Mouse (Mus musculus) erythroblast, embryonic 14.5 days (primary cell): Measurements from ENCODE around the gene Fam129c. TPM values are rescaled to one million over a fixed set of nuclear protein-coding genes. Genes with fewer than 3 reads are reported as not detected.

Experiments
- H3K27me3 ChIP-seq: 2 replicates; pipeline ENCODE4 v1.6.1; 2012; ENCODE audit warnings: inconsistent platforms; ENCODE audit not compliant: control insufficient read depth
- H3K36me3 ChIP-seq: 2 replicates; pipeline ENCODE4 v1.6.1; 2012; ENCODE audit warnings: mild to moderate bottlenecking, inconsistent platforms; ENCODE audit not compliant: control insufficient read depth
- H3K4me1 ChIP-seq: 2 replicates; pipeline ENCODE4 v1.6.1; 2012; ENCODE audit warnings: inconsistent platforms; ENCODE audit not compliant: control insufficient read depth
- H3K4me3 ChIP-seq: replicated peaks from 2 replicates; pipeline ENCODE3; 2012; ENCODE audit warnings: moderate library complexity, mild to moderate bottlenecking, inconsistent platforms
- H3K9me3 ChIP-seq: 2 replicates; pipeline ENCODE4 v1.6.1; 2012; ENCODE audit warnings: low read length, inconsistent platforms, mixed read lengths; ENCODE audit not compliant: control insufficient read depth
- GATA1 ChIP-seq: IDR thresholded peaks from 2 replicates; pipeline ENCODE4 v1.6.1; 2012; ENCODE audit warnings: low read length, inconsistent platforms, mixed read lengths
- TAL1 ChIP-seq: IDR thresholded peaks from 3 replicates; pipeline ENCODE4 v1.6.1; 2012; ENCODE audit warnings: low read length, inconsistent platforms, mixed read lengths
- polyA plus RNA-seq: library from polyadenylated mRNA; stranded (reverse); fragments of >175 nt; gene quantifications from 2 replicates; pipeline ENCODE4 v1.2.3, GENCODE M21; 2012

Gene Fam129c
- polyA plus RNA-seq, 1 experiment, result 0.13 TPM

DNA sequence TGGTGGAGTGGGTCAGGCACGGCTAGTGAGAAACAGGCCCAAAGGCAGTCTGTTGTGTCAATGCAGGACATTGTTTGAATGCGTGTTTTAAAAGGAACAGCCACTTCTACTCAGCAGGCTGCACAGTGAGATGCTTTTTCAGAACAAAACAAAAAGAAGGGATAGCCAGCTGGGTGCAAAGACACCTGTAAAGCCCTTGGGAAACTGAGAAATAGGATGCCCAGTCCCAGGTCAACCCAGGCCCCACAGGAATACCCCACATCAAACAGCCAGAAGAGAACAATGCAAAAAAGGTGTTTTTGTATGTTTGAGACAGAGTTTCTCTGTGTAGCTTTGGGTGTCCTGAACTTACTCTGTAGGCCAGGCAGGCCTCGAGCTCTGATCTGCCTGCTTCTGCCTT is 8.7 kb upstream of the Fam129c start:
- H3K4me1 ChIP-seq, result peaks cover 39% of the 10 kb centered on the region
- no peak overlapping the region for H3K4me3 ChIP-seq
- no peaks in the 10 kb centered on the region for H3K27me3 ChIP-seq
- TF ChIP-seq TAL1, result no peak
- no peak for TF ChIP-seq GATA1
- no peaks in the 10 kb centered on the region for H3K9me3 ChIP-seq
- H3K36me3 ChIP-seq, result peaks cover under 1% of the 10 kb centered on the region

DNA sequence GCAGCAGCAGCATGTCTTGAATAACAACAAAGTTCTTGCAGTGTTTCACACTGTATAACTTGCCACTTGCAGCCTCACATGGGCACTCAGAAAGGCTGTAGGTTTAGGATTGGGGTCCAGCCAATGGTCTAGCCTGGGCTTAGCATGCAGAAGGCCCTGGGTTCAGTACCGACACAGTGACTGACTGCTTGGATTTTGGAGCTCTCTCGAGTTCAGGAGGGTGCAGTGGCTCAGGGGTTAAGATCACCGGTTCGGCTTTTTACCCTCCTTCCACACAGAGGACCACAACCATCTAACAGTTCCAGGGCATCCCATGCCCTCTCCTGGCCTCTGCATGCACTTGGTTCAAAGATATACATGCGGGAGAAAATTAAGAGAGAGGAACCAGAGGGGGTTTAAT is 6.4 kb upstream of the Fam129c start:
- H3K27me3 ChIP-seq, result no peaks in the 10 kb centered on the region
- peaks cover 9% of the 10 kb centered on the region for H3K36me3 ChIP-seq
- TF ChIP-seq TAL1, result no peak
- no peak for TF ChIP-seq GATA1
- H3K9me3 ChIP-seq, result no peaks in the 10 kb centered on the region
- peak overlapping the region; percentile 81 for H3K4me3 ChIP-seq
- H3K4me1 ChIP-seq, result peaks cover 51% of the 10 kb centered on the region

DNA sequence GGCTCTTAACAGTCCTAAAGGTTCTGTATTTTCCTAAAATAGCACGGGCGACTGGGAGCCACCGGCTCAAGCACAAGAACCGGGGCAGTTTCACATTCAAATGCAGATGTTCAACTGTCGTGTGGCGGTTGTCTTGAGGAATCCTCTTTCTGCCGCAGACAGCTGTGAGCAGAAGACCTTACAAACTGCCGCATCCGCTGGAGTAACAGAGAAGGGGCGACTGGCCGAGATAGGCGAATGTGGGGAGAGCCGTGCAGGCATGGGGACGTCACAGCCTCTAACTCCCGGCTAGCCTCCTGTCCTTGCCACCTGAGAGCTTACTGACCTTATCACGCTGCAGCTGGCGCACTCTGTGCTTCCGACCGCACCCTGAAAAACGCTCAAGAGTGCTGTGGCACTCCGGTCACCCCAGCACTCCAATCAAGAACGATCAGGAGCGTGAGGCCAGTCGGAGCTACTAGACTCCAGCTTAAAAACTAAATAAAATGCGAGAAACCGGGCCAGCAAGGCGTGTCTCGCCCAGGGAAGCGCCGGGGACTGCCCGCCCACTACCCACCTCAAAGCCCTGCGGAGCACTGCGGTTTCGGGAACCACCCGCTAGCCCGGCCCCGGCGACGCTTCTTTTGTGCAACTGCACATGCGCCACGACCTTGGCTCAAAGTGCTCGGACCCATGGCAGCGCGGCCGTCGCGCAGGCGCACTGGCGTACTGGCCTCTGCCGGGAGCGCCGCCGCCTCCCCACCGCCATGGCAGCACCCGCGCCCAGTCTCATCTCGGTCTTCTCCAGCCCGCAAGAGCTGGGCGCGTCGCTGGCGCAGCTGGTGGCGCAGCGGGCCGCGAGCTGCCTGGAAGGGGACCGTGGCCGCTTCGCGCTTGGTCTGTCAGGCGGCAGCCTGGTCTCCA is 5.7 kb upstream of the Fam129c start, which contains the start of gene Pgls:
Pgls (plus strand) TSS at position 706 of the 903 bp plus-strand sequence.
- H3K4me1 ChIP-seq, result peaks cover 55% of the 10 kb centered on the region
- no peaks in the 10 kb centered on the region for H3K27me3 ChIP-seq
- peak; percentile 55 for TF ChIP-seq TAL1
- TF ChIP-seq GATA1, result peak; percentile 47; the same call in 1 of the 2 replicates
- H3K36me3 ChIP-seq, result peaks cover 9% of the 10 kb centered on the region
- H3K9me3 ChIP-seq, result no peaks in the 10 kb centered on the region
- H3K4me3 ChIP-seq, result peak within 1 kb of the TSS; percentile 81

DNA sequence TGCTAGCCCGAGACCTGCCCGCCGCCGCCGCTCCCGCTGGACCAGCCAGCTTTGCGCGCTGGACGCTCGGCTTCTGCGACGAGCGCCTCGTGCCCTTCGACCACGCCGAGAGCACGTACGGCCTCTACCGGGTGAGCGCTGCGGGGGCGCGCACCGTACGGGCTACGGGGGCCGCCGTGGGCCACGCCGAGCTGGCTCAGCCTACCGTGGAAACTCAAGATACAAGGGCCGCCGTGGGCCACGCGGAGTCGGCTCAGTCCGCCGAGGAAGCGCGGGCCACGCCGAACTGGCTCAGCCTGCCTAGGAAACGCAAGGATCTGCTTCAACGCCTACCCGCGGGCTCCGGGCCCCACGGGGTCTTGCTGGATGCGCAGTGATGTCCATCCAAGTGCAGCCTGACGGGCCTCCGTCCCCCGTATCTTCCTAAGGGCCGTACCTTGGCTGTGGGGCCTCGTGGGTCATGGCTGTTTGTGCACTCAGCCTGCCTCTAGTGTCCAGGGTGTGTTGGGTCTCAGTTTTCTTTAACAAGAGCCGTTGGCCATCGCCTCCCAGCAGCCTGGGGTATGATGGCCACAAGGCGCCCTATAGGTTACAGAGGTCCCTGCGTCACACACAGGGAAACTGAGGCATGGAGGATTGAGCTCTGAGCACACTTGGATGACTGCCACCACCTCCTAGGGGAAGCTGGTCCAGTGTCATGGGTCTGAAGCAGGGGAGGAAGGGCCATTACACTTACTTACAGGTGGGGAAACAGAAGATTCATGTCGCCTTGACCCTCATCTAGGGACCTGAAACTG is 4.9 kb upstream of the Fam129c start:
- Histone ChIP-seq H3K4me1 (peaks cover 61% of the 10 kb centered on the region), H3K9me3 (no peaks in the 10 kb centered on the region), H3K36me3 (peaks cover 15% of the 10 kb centered on the region), H3K4me3 (peak overlapping the region; percentile 81), H3K27me3 (no peaks in the 10 kb centered on the region)
- no peak for TF ChIP-seq GATA1
- TF ChIP-seq TAL1, result no peak

DNA sequence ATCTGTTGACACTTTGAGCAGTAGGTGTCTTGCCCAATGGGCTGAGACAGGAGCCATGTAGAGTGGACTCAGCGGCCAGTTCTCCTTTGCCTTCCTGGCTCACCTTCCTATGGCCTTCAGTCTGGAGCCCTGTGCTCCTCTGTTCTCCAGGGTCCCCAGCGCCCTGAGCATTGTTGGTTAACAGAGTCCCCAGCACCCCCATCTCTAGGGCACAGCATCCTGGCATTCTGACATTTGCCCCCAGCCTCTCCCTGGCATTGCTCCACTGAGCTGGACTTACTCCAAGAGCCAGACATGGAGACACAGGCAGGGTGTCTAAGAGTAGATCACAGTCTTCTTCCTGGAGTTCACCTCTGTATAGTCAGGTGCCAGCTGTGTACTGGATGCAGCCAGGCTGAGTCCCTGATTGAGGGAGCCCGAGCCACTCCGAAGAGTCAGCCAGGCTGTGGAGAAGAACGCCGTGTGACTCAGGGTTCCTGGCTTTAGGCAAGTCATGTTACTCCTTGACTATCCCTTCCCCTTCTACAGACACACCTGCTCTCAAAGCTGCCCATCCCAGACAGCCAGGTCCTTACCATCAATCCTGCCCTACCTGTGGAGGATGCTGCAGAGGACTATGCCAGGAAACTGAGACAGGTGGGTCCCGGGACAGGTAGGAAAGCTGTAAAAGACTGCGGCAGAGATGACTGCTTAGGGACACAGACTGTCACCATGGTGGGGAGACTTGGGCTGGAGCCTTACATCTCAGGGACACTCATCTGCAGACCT is 3.7 kb upstream of the Fam129c start:
- H3K4me1 ChIP-seq, result peaks cover 59% of the 10 kb centered on the region
- H3K4me3 ChIP-seq, result no peak overlapping the region

DNA sequence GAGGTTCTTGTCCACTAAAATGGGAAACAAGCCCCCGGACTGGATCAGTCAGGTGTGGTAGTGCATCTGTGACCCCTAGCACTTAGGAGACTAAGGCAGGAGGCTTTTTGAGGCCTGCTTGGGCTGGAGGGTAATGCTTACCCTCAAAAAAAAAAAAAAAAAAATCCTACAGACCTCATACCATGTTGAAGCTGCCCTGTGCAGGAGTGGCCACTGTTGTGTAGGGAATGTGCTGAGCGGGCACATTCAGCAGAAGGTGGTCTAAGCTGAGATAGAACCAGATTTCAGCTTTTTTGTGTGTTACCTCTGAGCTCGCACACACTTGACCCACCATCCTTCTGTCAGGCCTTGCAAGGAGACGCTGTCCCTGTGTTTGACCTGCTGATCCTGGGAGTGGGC is 3.1 kb upstream of the Fam129c start:
- no peaks in the 10 kb centered on the region for H3K9me3 ChIP-seq
- H3K27me3 ChIP-seq, result no peaks in the 10 kb centered on the region
- H3K4me3 ChIP-seq, result no peak overlapping the region
- TF ChIP-seq GATA1 (no peak), TAL1 (0 out of 3 replicates have a peak, but pooled peaks have one; percentile 15)
- peaks cover 59% of the 10 kb centered on the region for H3K4me1 ChIP-seq
- H3K36me3 ChIP-seq, result peaks cover 15% of the 10 kb centered on the region

More for the DNA sequence above, 3.7 kb upstream of the Fam129c start:
- TF ChIP-seq TAL1 (no peak), GATA1 (no peak)
- peaks cover 15% of the 10 kb centered on the region for H3K36me3 ChIP-seq
- no peaks in the 10 kb centered on the region for H3K9me3 ChIP-seq
- no peaks in the 10 kb centered on the region for H3K27me3 ChIP-seq

DNA sequence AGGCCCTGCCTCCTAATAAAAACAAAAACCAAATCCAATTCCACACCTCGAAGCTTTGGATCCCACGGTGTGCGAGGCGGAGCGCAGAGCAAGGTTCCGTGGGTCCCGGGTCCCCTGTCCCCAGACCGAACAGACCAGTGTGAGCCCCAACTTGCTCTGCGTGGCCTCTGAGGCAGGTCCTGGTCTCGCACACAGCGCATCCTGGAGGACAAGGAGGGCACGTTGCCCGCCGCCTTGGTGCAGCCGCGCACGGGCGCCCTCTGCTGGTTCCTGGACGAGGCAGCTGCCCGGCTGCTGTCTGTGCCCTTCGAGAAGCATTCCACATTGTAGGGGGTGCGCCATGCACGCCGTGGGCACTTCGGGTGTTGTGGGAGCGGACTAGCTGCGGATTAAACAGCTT is 1.6 kb upstream of the Fam129c start:
- Histone ChIP-seq H3K9me3 (no peaks in the 10 kb centered on the region), H3K36me3 (peaks cover 17% of the 10 kb centered on the region), H3K4me1 (peaks cover 51% of the 10 kb centered on the region), H3K27me3 (peaks cover 3% of the 10 kb centered on the region; the same call in 1 of the 2 replicates), H3K4me3 (no peak overlapping the region)
- TF ChIP-seq TAL1 (no peak), GATA1 (no peak)

DNA sequence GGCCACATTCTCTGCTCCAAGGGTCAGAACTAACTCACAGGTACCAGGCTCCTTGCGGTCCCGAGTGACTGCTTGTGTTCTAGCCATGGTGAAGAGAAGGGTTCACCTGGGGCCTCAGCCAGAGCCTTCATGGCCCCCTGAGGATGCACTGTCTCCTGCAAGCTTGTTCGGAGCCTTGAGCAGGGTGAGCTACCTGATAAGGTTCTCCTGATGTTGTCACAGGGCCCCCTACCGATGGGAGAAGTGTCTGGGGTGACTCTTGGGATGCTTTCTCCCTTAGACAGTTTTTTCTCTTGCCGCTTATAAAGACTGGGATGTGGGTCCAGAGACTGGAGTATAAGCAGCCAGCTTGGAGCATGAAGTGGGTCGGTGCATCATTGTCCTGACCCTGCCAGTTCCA is 1.1 kb upstream of the Fam129c start:
- peaks cover 17% of the 10 kb centered on the region for H3K36me3 ChIP-seq
- peaks cover 3% of the 10 kb centered on the region; the same call in 1 of the 2 replicates for H3K27me3 ChIP-seq
- TF ChIP-seq TAL1 (no peak), GATA1 (no peak)
- H3K9me3 ChIP-seq, result no peaks in the 10 kb centered on the region
- peaks cover 46% of the 10 kb centered on the region for H3K4me1 ChIP-seq
- H3K4me3 ChIP-seq, result no peak overlapping the region
